Mouse (Mus musculus) liver, embryonic 18 days (tissue): ENCODE results near the gene Zbtb11. TPM values are rescaled to one million over a fixed set of nuclear protein-coding genes. Genes with fewer than 3 reads are reported as not detected.

ENCODE experiments used
- polyA plus RNA-seq: library from polyadenylated mRNA; depleted of rRNA; stranded (reverse); fragments of >200 nt; gene quantifications from 2 replicates; pipeline ENCODE4 v1.2.3, GENCODE M21; 2012; rRNA removed

Gene Zbtb11
- polyA plus RNA-seq: 4.5 and 5.0 TPM in 2 replicates

DNA sequence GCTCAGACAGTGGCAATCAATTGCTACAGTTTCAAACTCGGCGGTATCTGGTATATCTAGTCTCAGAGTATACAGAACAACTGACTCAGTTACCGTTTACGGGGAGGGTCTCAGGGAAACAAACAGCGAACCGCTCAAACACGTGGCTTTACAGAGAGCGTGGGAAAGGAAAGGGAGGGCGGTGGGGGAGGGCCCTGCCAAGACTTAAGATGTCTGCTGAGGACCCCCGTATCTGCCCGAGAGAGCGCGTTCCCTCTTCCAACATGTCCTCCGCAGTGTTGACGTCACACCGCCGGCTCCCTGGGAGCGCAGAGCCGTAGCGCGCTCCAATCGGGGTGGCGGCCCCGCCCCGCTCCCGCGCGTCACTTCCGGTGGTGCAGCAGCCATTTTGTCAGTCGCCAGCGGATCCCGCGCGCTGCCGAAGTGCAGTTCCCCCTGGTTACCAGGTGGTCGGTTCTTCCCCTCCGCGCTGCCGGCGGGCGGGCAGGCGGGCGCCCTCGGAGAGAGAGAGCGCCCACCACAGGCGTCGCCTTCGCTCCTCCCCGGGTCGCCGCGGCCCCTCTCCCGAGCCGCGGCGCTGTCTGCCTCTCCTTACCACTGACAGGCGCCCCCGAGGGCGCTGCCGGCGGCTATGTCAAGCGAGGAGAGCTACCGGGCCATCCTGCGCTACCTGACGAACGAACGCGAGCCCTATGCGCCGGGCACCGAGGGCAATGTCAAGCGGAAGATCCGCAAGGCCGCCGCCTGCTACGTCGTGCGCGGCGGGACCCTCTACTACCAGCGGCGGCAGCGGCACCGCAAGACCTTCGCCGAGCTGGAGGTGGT is at the start of gene Zbtb11:
Gene Zbtb11 (plus strand): TSS at position 453 of the 825 bp plus-strand sequence.

DNA sequence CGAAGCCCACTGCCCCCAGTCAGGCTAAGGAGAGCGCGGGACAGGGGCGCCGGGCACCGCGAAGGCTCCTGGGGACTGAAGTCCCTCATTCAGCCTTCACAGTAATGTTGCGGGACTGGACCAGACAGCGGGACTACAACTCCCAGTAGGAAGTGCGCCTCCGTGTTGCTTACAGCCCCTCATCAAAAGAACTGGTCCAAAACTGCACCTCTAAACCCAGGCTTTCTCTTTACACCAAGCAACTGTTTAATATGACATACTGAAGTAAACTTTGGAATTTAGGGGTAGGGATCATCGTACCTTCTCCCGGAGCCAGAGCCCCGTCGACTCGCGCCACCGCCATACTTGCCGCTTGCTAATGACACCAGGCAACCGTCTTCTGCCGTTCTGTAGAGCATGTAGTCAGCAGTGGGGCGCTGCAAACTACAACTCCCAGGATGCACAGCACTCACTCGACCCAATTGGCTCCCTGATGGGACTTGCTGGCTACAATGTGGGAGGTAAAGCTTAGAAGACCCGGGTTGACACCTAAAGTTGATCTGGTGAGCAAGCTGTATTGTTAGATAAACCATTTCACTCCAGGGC is 39.1 kb upstream of the Zbtb11 start, which contains the start of gene Cep97:
Gene Cep97 (minus strand): TSS at position 403 of the 585 bp plus-strand sequence.

DNA sequence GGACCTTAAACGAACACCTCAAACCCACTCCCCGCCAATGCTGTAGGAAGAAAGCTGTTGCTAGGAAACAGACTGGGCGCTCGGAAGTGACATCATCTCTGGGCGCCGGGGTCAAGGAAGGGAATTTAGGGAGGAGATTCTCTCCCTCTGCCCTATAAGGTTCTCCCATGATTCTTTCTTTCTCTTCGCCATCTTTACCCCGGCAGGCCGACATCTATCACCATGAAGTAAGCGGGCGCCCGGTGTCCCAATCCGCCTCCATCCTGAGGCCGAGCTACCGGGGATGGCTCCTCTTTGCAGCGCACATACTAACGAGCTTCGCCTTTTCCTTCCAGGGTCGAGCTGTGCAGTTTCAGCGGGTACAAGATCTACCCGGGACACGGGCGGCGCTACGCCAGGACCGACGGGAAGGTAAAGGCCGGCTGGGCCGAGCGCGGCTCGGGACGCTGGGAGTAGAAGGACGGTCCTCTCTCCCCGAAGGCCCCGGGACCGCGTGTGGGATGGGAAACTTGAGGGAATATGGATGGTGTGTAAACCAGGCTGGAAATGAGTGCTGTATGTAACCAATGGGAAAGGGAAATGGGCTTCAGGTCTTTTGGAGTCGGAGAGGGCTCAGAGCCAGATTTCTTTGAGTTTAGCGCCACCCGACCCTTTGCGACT is 7.3 kb upstream of the Zbtb11 start, which contains the start of gene Rpl24:
Gene Rpl24 (plus strand): TSS at position 64 of the 660 bp plus-strand sequence.

DNA sequence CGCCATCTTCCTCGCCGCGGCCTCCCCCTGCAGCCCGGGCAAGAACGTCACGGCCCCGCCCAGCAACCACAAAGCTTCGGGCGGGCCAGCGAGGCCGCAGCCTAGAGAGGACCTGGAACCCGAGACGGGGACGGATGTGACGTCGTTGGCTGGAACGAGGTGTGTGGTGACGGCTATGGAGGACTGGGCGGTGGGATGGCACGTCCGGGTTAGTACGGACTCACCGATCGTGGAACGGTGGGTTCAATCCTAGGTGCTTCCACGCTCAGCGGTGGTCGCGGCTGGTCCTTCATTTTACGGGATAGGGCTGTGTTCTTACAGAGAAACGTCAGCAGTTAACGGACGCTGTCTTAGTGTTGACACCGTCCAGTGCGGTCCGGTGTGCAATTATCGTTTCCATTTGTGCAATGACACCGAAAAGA is 56.0 kb downstream of the Zbtb11 start, which contains the start of gene Pcnp:
Gene Pcnp (minus strand): TSS at position 79 of the 422 bp plus-strand sequence.

DNA sequence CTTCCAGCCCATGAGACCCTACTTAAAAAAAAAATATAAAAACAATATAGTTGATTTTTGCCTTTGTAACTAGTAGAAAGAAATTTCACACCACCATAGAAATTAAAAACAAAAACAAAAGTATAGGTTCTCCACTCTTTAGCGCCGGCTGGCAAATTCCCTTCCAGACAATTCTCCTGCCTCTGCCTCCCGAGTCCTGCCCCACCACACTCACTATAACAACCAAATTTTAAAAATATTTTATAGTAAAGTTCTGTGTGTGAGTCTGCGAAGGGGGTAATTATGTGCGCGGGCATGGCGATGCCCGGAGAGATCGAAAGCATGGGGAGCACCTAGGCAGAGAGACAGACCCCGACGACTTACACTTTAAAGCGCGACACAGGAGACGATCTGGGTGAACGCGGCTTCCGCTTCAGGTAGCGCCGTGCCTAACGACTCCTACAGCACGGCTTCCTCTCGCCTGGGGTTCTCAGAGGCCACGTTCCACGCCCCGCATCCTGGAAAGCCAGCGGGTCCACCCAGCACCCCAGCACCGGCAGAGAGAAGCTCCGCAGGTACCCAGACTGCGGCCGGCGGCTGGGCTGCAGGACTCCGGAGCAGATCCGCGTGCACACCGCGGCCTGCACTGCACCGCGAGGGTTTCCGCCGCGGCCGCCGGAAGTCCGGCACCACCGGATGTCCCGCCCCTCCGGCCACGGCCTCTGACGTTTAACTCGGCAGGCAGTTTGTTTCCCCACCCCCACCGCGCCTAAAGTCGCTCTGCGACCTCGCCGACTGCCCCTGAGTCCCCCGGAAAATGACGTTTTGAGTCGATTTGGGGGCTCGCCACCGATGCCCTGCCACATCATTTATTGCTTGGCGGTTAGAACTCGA is 63.7 kb downstream of the Zbtb11 start, which contains the start of gene Trmt10c:
Gene Trmt10c (minus strand): TSS at position 682 of the 873 bp plus-strand sequence.

DNA sequence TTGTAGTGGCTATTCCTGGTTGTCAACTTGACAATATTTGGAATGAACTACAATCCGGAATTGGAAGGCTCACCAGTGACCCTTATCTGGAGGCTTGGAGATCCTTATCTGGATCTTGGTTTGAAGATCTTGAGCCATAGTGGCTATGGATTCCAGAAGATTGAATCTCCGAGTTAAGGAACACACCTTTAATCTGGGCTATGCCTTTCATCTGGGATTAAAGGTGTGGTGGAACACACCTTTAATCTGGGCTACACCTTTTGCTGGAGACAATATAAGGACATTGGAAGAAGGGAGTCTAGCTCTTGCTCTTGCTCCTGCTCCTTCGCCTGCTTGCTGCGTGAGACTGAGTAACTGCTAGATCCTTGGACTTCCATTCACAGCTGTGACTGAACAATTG is 74.4 kb downstream of the Zbtb11 start, which contains the start of gene Senp7:
Gene Senp7 (plus strand): TSS at position 301 of the 400 bp plus-strand sequence.

Other genes with a start within 250 kb of the Zbtb11 start
- gene Nfkbiz, start 135.0 kb upstream of the Zbtb11 start, polyA plus RNA-seq: 4.0 and 4.1 TPM in 2 replicates
- gene Nxpe3, start 78.6 kb upstream of the Zbtb11 start, polyA plus RNA-seq: 0.87 and 0.95 TPM in 2 replicates
- gene Cep97, start 39.0 kb upstream of the Zbtb11 start, polyA plus RNA-seq: 1.6 and 1.7 TPM in 2 replicates
- gene Rpl24, start 7.6 kb upstream of the Zbtb11 start, polyA plus RNA-seq: 388 and 486 TPM in 2 replicates
- 29.5 and 30.4 TPM in 2 replicates for gene Pcnp, start 55.9 kb downstream of the Zbtb11 start, polyA plus RNA-seq
- gene Trmt10c, start 63.9 kb downstream of the Zbtb11 start, polyA plus RNA-seq: 5.9 and 6.0 TPM in 2 replicates
- gene Senp7, start 74.5 kb downstream of the Zbtb11 start, polyA plus RNA-seq: 5.7 and 6.7 TPM in 2 replicates
- gene Impg2, start 230.4 kb downstream of the Zbtb11 start, polyA plus RNA-seq: 0.19 TPM in 2 replicates